Mouse (Mus musculus) limb, embryonic 14.5 days (tissue): ENCODE data around the gene Tead3. TPM values are rescaled to one million over a fixed set of nuclear protein-coding genes. Genes with fewer than 3 reads are reported as not detected.

Source experiments
- ATAC-seq: fragments of 200-750 bp; cut with Nextera tagmentation; 2 replicates; pipeline ENCODE4 v1.8.0; 2017; ENCODE audit warnings: low read depth, moderate number of reproducible peaks, moderate TSS enrichment; ENCODE audit not compliant: low FRiP score
- DNase-seq: peaks from one replicate; pipeline ENCODE4 v3.0.0-alpha.2; 2015; ENCODE audit warnings: low spot score
- H3K27ac ChIP-seq: fragments of 300-500 bp; sonication (generic); replicated peaks from 2 replicates; pipeline ENCODE4 v1.5.1; 2014; ENCODE audit warnings: low read depth, mild to moderate bottlenecking, low read length, moderate library complexity, mixed read lengths
- H3K27me3 ChIP-seq: fragments of 300-500 bp; sonication (generic); 2 replicates; pipeline ENCODE4 v1.6.1; 2014; ENCODE audit warnings: low read length, mixed read lengths; ENCODE audit not compliant: control insufficient read depth, insufficient read depth
- H3K36me3 ChIP-seq: fragments of 300-500 bp; sonication (generic); 2 replicates; pipeline ENCODE4 v1.6.1; 2014; ENCODE audit warnings: mild to moderate bottlenecking, low read length, moderate library complexity, mixed read lengths; ENCODE audit not compliant: control insufficient read depth, insufficient read depth
- H3K4me1 ChIP-seq: fragments of 300-500 bp; sonication (generic); 2 replicates; pipeline ENCODE4 v1.6.1; 2014; ENCODE audit warnings: antibody characterized with exemption, low read length, mixed read lengths; ENCODE audit not compliant: control insufficient read depth, insufficient read depth
- H3K4me2 ChIP-seq: fragments of 300-500 bp; sonication (generic); replicated peaks from 2 replicates; pipeline ENCODE4 v1.6.1; 2014; ENCODE audit warnings: low read depth, mild to moderate bottlenecking, low read length, moderate library complexity; ENCODE audit not compliant: severe bottlenecking
- H3K4me3 ChIP-seq: fragments of 300-500 bp; sonication (generic); replicated peaks from 2 replicates; pipeline ENCODE4 v1.5.1; 2014; ENCODE audit warnings: low read length
- H3K9ac ChIP-seq: fragments of 300-500 bp; sonication (generic); 2 replicates; pipeline ENCODE4 v1.6.1; 2014; ENCODE audit warnings: mild to moderate bottlenecking, low read depth, low read length, moderate library complexity; ENCODE audit not compliant: severe bottlenecking
- H3K9me3 ChIP-seq: fragments of 300-500 bp; sonication (generic); 2 replicates; pipeline ENCODE4 v1.6.1; 2016; ENCODE audit warnings: low read length; ENCODE audit not compliant: control insufficient read depth
- POLR2A ChIP-seq: fragments of 200-500 bp; IDR thresholded peaks from 2 replicates; pipeline ENCODE4 v1.8.0; 2012; ENCODE audit warnings: inconsistent platforms, mild to moderate bottlenecking, moderate library complexity, borderline replicate concordance; ENCODE audit not compliant: insufficient read depth, insufficient read length; ENCODE audit errors: extremely low read depth
- WGBS: fragments of 180-500 bp; shearing (Covaris S2); extraction: QIAGEN DNeasy Blood & Tissue Kit; methylation state at CpG from one replicate; pipeline ENCODE4 v1.1.7; 2014; 5-methylcytosine and 5-hydroxymethylcytosine counted together
- polyA plus RNA-seq, 2 experiments: library from polyadenylated mRNA; depleted of rRNA in 1 of 2; stranded (reverse) in 1 of 2; unstranded in 1 of 2; fragments of >200 nt; fragmentation: Nextera tagmentation in 1 of 2; extraction: Ambion mirVana in 1 of 2; gene quantifications; 2 replicates each; pipeline versions ENCODE4 v1.2.1 to v1.2.3; 2012 to 2014

The Tead3 gene
- polyA plus RNA-seq, 2 experiments: 17.4 to 85.6 TPM

DNA sequence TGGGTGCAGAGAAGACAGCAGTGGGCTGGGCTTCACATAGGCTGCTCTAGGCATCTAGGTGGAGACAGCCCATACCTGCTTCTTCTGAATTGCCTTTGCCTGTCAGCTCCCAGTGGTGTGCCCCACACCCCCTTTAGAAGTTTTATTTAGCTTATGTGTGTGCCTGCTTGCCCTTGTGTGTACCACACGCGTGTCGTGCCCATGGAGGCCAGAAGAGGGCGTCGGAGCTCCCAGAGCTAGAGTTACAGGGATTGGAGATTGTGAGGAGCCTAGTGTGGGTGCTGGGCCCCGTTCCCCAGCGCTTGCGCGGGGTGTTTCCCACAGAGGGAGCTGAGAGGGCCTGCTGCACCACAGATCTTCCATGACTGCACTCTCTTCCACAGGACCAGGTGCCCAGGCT is 34.1 kb downstream of the Tead3 start:
- Histone ChIP-seq H3K4me1 (peaks cover 11% of the 10 kb centered on the region; the same call in 1 of the 2 replicates), H3K9me3 (no peaks in the 10 kb centered on the region), H3K4me3 (no peak overlapping the region), H3K9ac (0 out of 2 replicates have a peak overlapping the region, but pooled peaks have one; percentile 8), H3K4me2 (no peak overlapping the region), H3K36me3 (peaks cover 53% of the 10 kb centered on the region), H3K27ac (no peak overlapping the region), H3K27me3 (no peaks in the 10 kb centered on the region)
- no peak for TF ChIP-seq POLR2A
- DNase-seq (no peak), ATAC-seq (no peak)
- 87% methylated on average over 9 of the region's 9 CpGs for WGBS

DNA sequence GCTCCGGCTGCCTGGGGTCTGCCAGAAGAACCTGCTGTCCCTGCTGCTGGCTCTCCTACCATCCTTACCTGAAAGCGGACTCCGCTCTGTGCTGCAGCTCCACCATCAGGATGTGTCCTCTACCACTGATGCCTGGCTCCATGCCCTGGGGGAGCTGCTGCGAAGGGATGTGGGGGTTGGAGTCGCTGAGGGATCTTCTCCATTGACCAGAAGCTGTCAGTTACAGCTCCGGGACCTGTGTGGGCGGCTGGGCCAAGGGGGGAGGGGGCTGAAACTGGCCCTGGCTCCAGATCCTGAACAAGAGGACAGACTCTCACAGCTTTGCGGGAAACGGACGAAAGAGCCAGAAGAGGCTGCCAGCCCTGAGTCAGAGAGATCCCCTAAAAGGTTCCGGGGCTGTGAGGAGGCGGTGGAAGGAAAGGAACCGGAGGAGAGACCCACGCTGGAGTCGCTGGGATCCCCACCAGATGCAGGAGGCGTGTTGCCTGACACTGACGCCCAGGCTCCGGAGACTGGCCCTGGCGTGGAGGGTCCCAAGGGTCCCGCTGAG is 34.9 kb downstream of the Tead3 start:
- no peak overlapping the region for H3K4me3 ChIP-seq
- ATAC-seq: no peak
- H3K27me3 ChIP-seq: no peaks in the 10 kb centered on the region
- H3K4me2 ChIP-seq: no peak overlapping the region
- no peaks in the 10 kb centered on the region for H3K9me3 ChIP-seq
- H3K36me3 ChIP-seq: peaks cover 49% of the 10 kb centered on the region
- H3K4me1 ChIP-seq: peaks cover 11% of the 10 kb centered on the region; the same call in 1 of the 2 replicates
- no peak for TF ChIP-seq POLR2A
- no peak overlapping the region for H3K27ac ChIP-seq
- H3K9ac ChIP-seq: 0 out of 2 replicates have a peak overlapping the region, but pooled peaks have one; percentile 8
- no peak for DNase-seq
- WGBS: 88% methylated on average over 20 of the region's 20 CpGs

DNA sequence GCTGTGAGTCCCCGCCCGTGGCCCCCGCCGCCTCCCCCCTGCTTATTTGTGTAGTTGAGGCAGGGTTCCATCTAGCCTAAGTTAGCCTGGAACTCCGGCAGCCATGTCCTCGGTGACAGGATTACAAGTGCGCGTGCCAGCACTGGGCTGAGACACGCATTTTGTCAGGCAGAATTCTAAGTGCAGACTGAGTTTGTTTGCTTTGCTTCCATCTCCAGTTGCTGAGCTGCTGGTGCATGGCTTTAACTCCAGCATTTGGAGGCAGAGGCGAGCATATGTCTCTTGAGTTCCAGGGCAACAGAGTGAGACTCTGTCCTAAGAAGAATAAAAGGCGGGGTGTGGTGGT is 36.8 kb downstream of the Tead3 start:
- DNase-seq (no peak), ATAC-seq (peak; percentile 7; the same call in 1 of the 2 replicates)
- Histone ChIP-seq H3K27me3 (no peaks in the 10 kb centered on the region), H3K4me2 (peak overlapping the region; percentile 61), H3K9me3 (no peaks in the 10 kb centered on the region), H3K36me3 (peaks cover 32% of the 10 kb centered on the region), H3K27ac (peak overlapping the region; percentile 81), H3K4me1 (peaks cover 11% of the 10 kb centered on the region; the same call in 1 of the 2 replicates), H3K9ac (peak overlapping the region; percentile 80), H3K4me3 (peak overlapping the region; percentile 74)
- 3% methylated on average over 10 of the region's 11 CpGs for WGBS
- no peak for TF ChIP-seq POLR2A

DNA sequence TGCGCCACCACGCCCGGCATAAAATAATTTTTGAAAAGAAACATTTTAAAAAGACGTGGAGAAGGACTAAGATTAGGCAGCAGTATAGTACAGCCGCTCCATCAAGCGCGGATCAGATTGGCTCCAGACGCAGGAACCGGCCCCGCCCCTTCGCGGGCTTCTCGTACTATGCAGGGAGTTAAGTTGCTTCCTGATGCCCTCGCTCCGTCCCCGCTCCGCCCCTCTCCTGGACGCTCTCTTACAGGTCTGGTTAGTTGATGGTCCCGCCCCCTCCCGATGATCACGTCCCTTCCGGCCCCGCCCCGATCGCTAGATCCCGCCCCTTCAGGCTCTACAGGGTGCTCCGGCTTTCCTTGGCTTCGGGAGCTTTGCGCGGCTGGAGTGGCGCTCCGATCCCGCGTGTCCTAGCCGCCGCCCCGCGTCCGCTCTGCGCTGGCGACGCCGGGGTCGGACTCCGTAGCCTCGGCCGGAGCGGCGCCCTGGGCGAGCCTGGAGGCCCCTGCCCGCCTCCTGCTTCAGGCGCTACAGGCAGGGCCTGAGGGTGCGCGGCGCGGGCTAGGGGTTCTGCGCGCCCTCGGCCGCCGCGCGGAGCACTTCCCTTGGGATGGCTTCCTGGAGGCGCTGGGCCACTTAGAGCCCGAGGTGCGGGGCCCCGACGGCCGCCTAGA is 37.3 kb downstream of the Tead3 start, which contains the start of gene Fance:
Gene Fance (plus strand): TSS at position 308 of the 668 bp plus-strand sequence.
- ATAC-seq (peak; percentile 98), DNase-seq (peak; percentile 100)
- Histone ChIP-seq H3K9me3 (no peaks in the 10 kb centered on the region), H3K27ac (peak within 1 kb of the TSS; percentile 81), H3K36me3 (peaks cover 28% of the 10 kb centered on the region), H3K4me1 (peaks cover 15% of the 10 kb centered on the region), H3K27me3 (no peaks in the 10 kb centered on the region), H3K4me3 (peak within 1 kb of the TSS; percentile 74), H3K4me2 (peak within 1 kb of the TSS; percentile 61), H3K9ac (peak within 1 kb of the TSS; percentile 80)
- WGBS: under 1% methylated on average over 61 of the region's 69 CpGs
- 0 out of 2 replicates have a peak, but pooled peaks have one; percentile 35 for TF ChIP-seq POLR2A

DNA sequence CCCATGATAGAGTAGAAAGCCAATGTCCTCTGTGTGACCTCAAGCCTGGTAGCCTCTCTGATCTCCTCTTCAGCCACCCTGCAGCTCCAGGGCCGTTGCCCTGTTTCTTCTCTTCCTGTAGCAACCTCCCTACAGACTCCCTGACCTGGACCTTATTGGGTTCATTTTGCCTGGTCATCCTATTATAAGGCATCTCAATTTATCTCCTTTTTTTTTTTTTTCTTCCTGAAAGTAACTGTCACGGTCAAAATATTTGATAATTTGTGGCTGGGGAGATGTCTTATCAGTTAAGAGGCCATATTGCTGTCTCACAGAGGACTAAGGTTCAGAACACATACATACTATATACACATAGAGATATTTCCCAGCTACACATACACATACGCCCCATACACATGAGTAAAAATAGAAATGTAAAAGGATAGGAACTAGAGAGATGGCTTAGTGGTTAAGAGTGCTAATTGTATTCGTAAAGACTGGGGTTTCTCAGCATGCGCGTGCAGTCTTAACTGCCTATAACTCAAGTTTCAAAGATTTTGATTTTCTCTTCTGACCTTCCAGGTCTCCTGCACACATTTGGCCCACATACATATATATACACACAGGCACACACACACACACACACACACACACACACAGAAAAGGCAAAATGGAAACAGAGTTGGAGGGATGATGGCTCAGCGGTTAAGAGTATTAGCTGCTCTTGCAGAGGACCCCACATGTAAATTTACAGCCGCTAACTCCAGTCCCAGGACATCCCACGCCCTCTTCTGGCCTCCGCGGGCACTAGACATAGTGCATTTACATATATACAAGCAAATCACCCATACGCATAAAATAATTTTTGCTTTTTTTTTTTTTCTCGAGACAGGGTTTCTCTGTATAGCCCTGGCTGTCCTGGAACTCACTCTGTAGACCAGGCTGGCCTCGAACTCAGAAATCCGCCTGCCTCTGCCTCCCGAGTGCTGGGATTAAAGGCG is 38.1 kb downstream of the Tead3 start:
- Histone ChIP-seq H3K9me3 (no peaks in the 10 kb centered on the region), H3K4me3 (peak overlapping the region; percentile 74), H3K36me3 (peaks cover 21% of the 10 kb centered on the region), H3K27ac (peak overlapping the region; percentile 67), H3K9ac (0 out of 2 replicates have a peak overlapping the region, but pooled peaks have one; percentile 12), H3K4me2 (peak overlapping the region; percentile 39), H3K4me1 (peaks cover 17% of the 10 kb centered on the region), H3K27me3 (no peaks in the 10 kb centered on the region)
- no peak for TF ChIP-seq POLR2A
- DNase-seq (no peak), ATAC-seq (peak; percentile 21)
- 23% methylated on average over 17 of the region's 17 CpGs for WGBS
